20 mouse cellular contexts compared by ENCODE assay signal in the genomic region with DNA sequence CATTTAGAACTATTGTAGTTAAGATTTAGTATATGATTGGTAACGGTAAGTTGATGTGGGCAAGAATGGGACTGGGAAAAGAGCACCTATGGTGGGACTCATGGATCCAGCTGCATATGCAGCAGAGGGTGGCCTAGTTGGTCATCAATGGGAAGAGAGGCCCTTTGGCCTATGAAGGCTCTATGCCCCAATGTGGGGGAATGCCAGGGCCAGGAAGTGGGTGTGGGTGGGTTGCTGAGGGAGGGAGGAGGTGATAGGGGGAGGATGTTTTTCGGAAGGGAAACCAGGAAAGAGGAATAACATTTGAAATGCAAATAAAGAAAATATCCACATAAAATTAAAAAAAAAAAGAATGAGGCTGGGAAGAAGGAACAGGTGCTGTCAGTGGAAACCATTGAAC. TPM values are rescaled to one million over a fixed set of nuclear protein-coding genes. Genes with fewer than 3 reads are reported as not detected.
DNase-seq lines count a peak whose midpoint lies in the region; ATAC-seq and TF ChIP-seq lines count a peak whose summit lies in the region.
"Had no signal": no experiment of that assay in that cellular context is flagged by ENCODE, and none has a peak within 500 bp of the region (broad histone marks: within the 10 kb centered on the region; RNA-seq: fewer than 3 reads in every experiment).

No protein-coding gene starts in this region.

- no peaks in the 10 kb centered on the region for H3K9me3 ChIP-seq in heart, embryonic 12.5 days (replicated peaks)
- H3K9me3 ChIP-seq in midbrain, embryonic 11.5 days (ENCODE audit: control insufficient read depth, low read length): no peaks in the 10 kb centered on the region
- no peaks in the 10 kb centered on the region for H3K9me3 ChIP-seq in midbrain, postnatal 0 days (ENCODE audit: low read length)
- H3K9me3 ChIP-seq: G1E had no signal

- TF ChIP-seq CTCF in midbrain, postnatal 0 days (IDR thresholded peaks at IDR 0.05): no peak

- WGBS in heart, embryonic 12.5 days: 83% methylated on average over 2 of the region's 2 CpGs
- 93% methylated on average over 2 of the region's 2 CpGs for WGBS in midbrain, embryonic 11.5 days
- WGBS in midbrain, postnatal 0 days: 100% methylated on average over 2 of the region's 2 CpGs

- no peaks in the 10 kb centered on the region for H3K27me3 ChIP-seq in heart, embryonic 12.5 days (replicated peaks)
- no peaks in the 10 kb centered on the region for H3K27me3 ChIP-seq in midbrain, embryonic 11.5 days (ENCODE audit: control insufficient read depth, insufficient read depth, low read length)
- H3K27me3 ChIP-seq in midbrain, postnatal 0 days (ENCODE audit: insufficient read depth, low read length): no peaks in the 10 kb centered on the region
- H3K27me3 ChIP-seq: CH12.LX, Patski had no signal

- no peaks in the 10 kb centered on the region for H3K36me3 ChIP-seq in heart, embryonic 12.5 days
- H3K36me3 ChIP-seq in midbrain, embryonic 11.5 days (ENCODE audit: control insufficient read depth, insufficient read depth, low read length): no peaks in the 10 kb centered on the region
- no peaks in the 10 kb centered on the region for H3K36me3 ChIP-seq in midbrain, postnatal 0 days (ENCODE audit: insufficient read depth, low read length)
- H3K36me3 ChIP-seq: G1E had no signal

- no peak overlapping the region for H3K27ac ChIP-seq in heart, embryonic 12.5 days (ENCODE audit: poor library complexity, severe bottlenecking)
- H3K27ac ChIP-seq in midbrain, embryonic 11.5 days (ENCODE audit: low read depth, low read length): no peak overlapping the region
- H3K27ac ChIP-seq in midbrain, postnatal 0 days (ENCODE audit: low read depth, low read length): no peak overlapping the region

- DNase-seq in heart, adult 11 months: peak; percentile 59
- peak; percentile 53 for DNase-seq in midbrain, embryonic 11.5 days (ENCODE audit: low spot score, missing footprints)
- DNase-seq in midbrain, postnatal 0 days (ENCODE audit: low spot score): no peak
- DNase-seq: adrenal gland, adult 2 months; adrenal gland, adult 8-10 months; adrenal gland, postnatal 10 days; adrenal gland, postnatal 14 days; adrenal gland, postnatal 25 days; adrenal gland, postnatal 36 days; B cell, adult 2 months; cerebellum, adult 11 months; cerebellum, adult 11-12 months; cerebellum, adult 18-20 months had no signal

- no peak overlapping the region for H3K9ac ChIP-seq in heart, embryonic 12.5 days
- no peak overlapping the region for H3K9ac ChIP-seq in midbrain, embryonic 11.5 days (ENCODE audit: low read length)
- no peak overlapping the region for H3K9ac ChIP-seq in midbrain, postnatal 0 days (replicated peaks; ENCODE audit: low read length, poor library complexity, severe bottlenecking)

- H3K4me3 ChIP-seq in heart, embryonic 12.5 days: no peak overlapping the region
- H3K4me3 ChIP-seq in midbrain, embryonic 11.5 days (ENCODE audit: low read depth, low read length): no peak overlapping the region
- H3K4me3 ChIP-seq in midbrain, postnatal 0 days (ENCODE audit: low read depth, low read length): no peak overlapping the region

- no peak overlapping the region for H3K4me2 ChIP-seq in heart, embryonic 12.5 days
- no peak overlapping the region for H3K4me2 ChIP-seq in midbrain, embryonic 11.5 days
- no peak overlapping the region for H3K4me2 ChIP-seq in midbrain, postnatal 0 days (ENCODE audit: low read depth, low read length, poor library complexity, severe bottlenecking)

- H3K4me1 ChIP-seq in heart, embryonic 12.5 days (replicated peaks): no peaks in the 10 kb centered on the region
- H3K4me1 ChIP-seq in midbrain, embryonic 11.5 days (ENCODE audit: control insufficient read depth, insufficient read depth, low read length): no peaks in the 10 kb centered on the region
- H3K4me1 ChIP-seq in midbrain, postnatal 0 days (ENCODE audit: insufficient read depth, low read length): no peaks in the 10 kb centered on the region

- ATAC-seq in heart, embryonic 12.5 days (ENCODE audit: insufficient number of reproducible peaks, low FRiP score): no peak
- no peak for ATAC-seq in midbrain, embryonic 11.5 days (ENCODE audit: low FRiP score)
- ATAC-seq in midbrain, postnatal 0 days (ENCODE audit: low FRiP score): no peak
- ATAC-seq: activated CD4-positive, CD25-positive, alpha-beta regulatory T cell, adult 4 months; CD4-positive, CD25-positive, alpha-beta regulatory T cell, adult 4 months; Patski had no signal

RNA-seq across cellular contexts. Expression of a gene that starts 19.6 kb away (rescaled TPM):
- 2.2 and 2.3 TPM in 2 replicates for polyA plus RNA-seq in heart, embryonic 12.5 days (2016; fragmentation: Nextera tagmentation; extraction: Ambion mirVana)
- polyA plus RNA-seq in midbrain, embryonic 11.5 days (2014; fragmentation: Nextera tagmentation; extraction: Ambion mirVana): 1.1 TPM in 2 replicates
- 6.9 and 7.6 TPM in 2 replicates for total RNA-seq in midbrain, postnatal 0 days (2014; rRNA removed)
- 3.0 and 5.2 TPM in 2 replicates for polyA plus RNA-seq in midbrain, postnatal 0 days (2015; fragmentation: Nextera tagmentation; extraction: Ambion mirVana)
- total RNA-seq: CH12.LX, MEL had no signal
- polyA plus RNA-seq: CD4-positive, CD25-positive, alpha-beta regulatory T cell, adult 4 months; G1E had no signal
